Mouse (Mus musculus) lung, embryonic 14.5 days (tissue): Measurements from ENCODE around the gene Josd2. TPM values are rescaled to one million over a fixed set of nuclear protein-coding genes. Genes with fewer than 3 reads are reported as not detected.

Source experiments
- ATAC-seq: fragments of 200-750 bp; cut with Nextera tagmentation; 2 replicates; pipeline ENCODE4 v1.8.0; 2017; ENCODE audit warnings: mild to moderate bottlenecking, moderate TSS enrichment, moderate library complexity; ENCODE audit not compliant: insufficient read depth
- DNase-seq: peaks from one replicate; pipeline ENCODE4 v3.0.0-alpha.2; 2015
- H3K27ac ChIP-seq: fragments of 300-500 bp; sonication (generic); 2 replicates; pipeline ENCODE4 v1.5.1; 2014; ENCODE audit warnings: low read depth, mild to moderate bottlenecking, moderate library complexity
- H3K27me3 ChIP-seq: fragments of 300-500 bp; sonication (generic); 2 replicates; pipeline ENCODE4 v1.6.1; 2014; ENCODE audit warnings: low read length, control low read depth; ENCODE audit not compliant: insufficient read depth
- H3K36me3 ChIP-seq: fragments of 300-500 bp; sonication (generic); 2 replicates; pipeline ENCODE4 v1.6.1; 2014; ENCODE audit warnings: control low read depth; ENCODE audit not compliant: insufficient read depth
- H3K4me1 ChIP-seq: fragments of 300-500 bp; sonication (generic); 2 replicates; pipeline ENCODE4 v1.6.1; 2014; ENCODE audit warnings: antibody characterized with exemption, control low read depth; ENCODE audit not compliant: insufficient read depth
- H3K4me2 ChIP-seq: fragments of 300-500 bp; sonication (generic); 2 replicates; pipeline ENCODE4 v1.6.1; 2014; ENCODE audit warnings: mild to moderate bottlenecking
- H3K4me3 ChIP-seq: fragments of 300-500 bp; sonication (generic); 2 replicates; pipeline ENCODE4 v1.5.1; 2014; ENCODE audit warnings: low read depth, low read length
- H3K9ac ChIP-seq: fragments of 300-500 bp; sonication (generic); 2 replicates; pipeline ENCODE4 v1.6.1; 2014
- H3K9me3 ChIP-seq: fragments of 300-500 bp; sonication (generic); 2 replicates; pipeline ENCODE4 v1.6.1; 2016; ENCODE audit warnings: low read depth, low read length, control low read depth
- CTCF ChIP-seq: IDR thresholded peaks from 2 replicates; pipeline ENCODE4 v1.5.1; 2016; ENCODE audit warnings: antibody characterized with exemption, low read depth
- WGBS: fragments of 180-500 bp; shearing (Covaris S2); extraction: QIAGEN DNeasy Blood & Tissue Kit; methylation state at CpG from one replicate; pipeline ENCODE4 v1.1.7; 2014; 5-methylcytosine and 5-hydroxymethylcytosine counted together
- polyA plus RNA-seq: library from polyadenylated mRNA; unstranded; fragments of >200 nt; fragmentation: Nextera tagmentation; extraction: Ambion mirVana; gene quantifications from 2 replicates; pipeline ENCODE4 v1.2.1, GENCODE M21; 2014

Gene Josd2
- polyA plus RNA-seq, 1 experiment from 2014 or later = 87.6 TPM

DNA sequence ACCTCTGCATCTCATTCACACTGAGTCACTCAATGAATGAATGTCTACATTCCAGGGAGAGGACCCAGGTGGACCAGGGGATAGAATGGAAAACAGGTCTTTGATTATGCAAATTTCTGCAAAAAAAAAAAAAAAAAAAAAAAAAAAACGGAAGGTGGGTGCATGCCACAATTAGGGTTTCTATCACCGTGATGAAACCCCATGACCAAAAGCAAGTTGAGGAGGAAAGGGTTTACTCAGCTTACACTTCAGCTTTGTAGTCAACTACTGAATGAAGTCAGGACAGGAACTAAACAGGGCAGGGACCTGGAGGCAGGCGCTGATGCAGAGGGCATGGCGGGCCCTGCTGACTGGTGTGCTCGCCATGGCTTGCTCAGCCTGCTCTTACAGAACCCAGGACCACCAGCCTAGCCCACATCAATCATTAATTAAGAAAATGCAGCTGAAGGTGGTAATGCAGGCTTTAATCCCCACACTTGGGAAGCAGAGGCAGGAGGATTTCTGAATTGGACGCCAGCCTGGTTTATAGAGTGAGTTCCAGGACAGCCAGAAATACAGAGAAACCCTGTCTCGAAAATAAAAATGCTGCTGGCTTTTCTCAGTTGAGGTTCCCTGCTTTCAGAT, 17.9 kb downstream of the Josd2 start:
- no peaks in the 10 kb centered on the region for H3K27me3 ChIP-seq
- ATAC-seq (no peak), DNase-seq (no peak)
- H3K9ac ChIP-seq = no peak overlapping the region
- H3K9me3 ChIP-seq = no peaks in the 10 kb centered on the region
- 60% methylated on average over 7 of the region's 7 CpGs for WGBS
- no peak overlapping the region for H3K4me3 ChIP-seq
- peaks cover 20% of the 10 kb centered on the region for H3K36me3 ChIP-seq
- no peaks in the 10 kb centered on the region for H3K4me1 ChIP-seq
- no peak for TF ChIP-seq CTCF
- H3K4me2 ChIP-seq = no peak overlapping the region
- no peak overlapping the region for H3K27ac ChIP-seq

GRCm38 (mm10) chr7:44486927-44487575, 19.3 kb downstream of the Josd2 start:
- Histone ChIP-seq H3K4me2 (no peak overlapping the region), H3K4me3 (no peak overlapping the region), H3K4me1 (no peaks in the 10 kb centered on the region), H3K27me3 (no peaks in the 10 kb centered on the region), H3K36me3 (peaks cover 34% of the 10 kb centered on the region), H3K9ac (no peak overlapping the region), H3K27ac (no peak overlapping the region), H3K9me3 (no peaks in the 10 kb centered on the region)
- no peak for TF ChIP-seq CTCF
- ATAC-seq (no peak), DNase-seq (no peak)
- 60% methylated on average over 13 of the region's 13 CpGs for WGBS

DNA sequence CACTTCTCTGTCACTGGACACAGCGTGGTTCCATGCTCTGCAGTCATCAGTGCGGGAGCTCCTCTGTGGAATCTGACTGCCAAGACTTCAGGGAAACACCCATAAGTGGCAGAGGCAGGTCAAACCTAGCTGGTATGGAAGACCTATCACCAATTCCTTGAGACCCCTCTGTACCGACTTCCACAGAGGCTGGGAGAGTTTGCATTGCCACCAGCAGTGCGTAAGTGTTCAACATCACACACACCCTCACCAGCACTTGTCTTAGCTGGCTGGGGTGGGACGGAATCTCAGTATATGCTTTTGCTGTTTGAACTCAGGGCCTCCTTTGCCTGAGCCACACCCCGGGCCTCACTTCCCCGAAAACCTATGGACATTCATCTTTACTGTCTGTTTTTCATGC, 20.2 kb downstream of the Josd2 start:
- H3K36me3 ChIP-seq = peaks cover 42% of the 10 kb centered on the region
- no peak overlapping the region for H3K4me3 ChIP-seq
- no peak overlapping the region for H3K4me2 ChIP-seq
- H3K27ac ChIP-seq = no peak overlapping the region
- ATAC-seq (no peak), DNase-seq (no peak)
- 85% methylated on average over 7 of the region's 7 CpGs for WGBS
- H3K9ac ChIP-seq = no peak overlapping the region
- no peaks in the 10 kb centered on the region for H3K27me3 ChIP-seq
- no peak for TF ChIP-seq CTCF
- H3K4me1 ChIP-seq = no peaks in the 10 kb centered on the region
- H3K9me3 ChIP-seq = no peaks in the 10 kb centered on the region

- DNase-seq (no peak), ATAC-seq (no peak)
- H3K9ac ChIP-seq = no peak overlapping the region
- no peak for TF ChIP-seq CTCF
- no peak overlapping the region for H3K4me2 ChIP-seq
- H3K4me1 ChIP-seq = no peaks in the 10 kb centered on the region
- 86% methylated on average over 8 of the region's 8 CpGs for WGBS
- H3K36me3 ChIP-seq = peaks cover 45% of the 10 kb centered on the region
- no peak overlapping the region for H3K27ac ChIP-seq
- H3K4me3 ChIP-seq = no peak overlapping the region
- no peaks in the 10 kb centered on the region for H3K27me3 ChIP-seq
- H3K9me3 ChIP-seq = no peaks in the 10 kb centered on the region
These were observed 20.8 kb downstream of the Josd2 start for GRCm38 (mm10) chr7:44488545-44488944.

DNA sequence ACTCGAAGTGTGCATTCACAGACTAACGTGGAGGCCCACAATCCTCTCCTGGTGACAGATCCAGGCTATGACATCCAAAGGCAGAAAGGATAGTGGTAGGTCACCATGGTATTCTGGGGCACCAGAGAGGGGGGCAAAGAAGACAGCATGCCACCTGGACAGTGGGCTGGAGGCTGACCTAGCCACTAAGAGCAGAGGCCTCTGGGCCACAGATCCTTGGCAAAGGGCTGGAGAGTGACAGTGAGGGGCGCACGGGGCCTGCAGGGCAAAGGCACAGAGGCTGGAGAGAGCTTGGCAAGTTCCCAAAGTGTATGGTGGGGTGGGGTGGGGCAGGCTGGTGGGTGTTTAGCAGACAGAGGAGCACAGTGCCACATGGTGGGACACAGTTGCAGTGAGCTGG, 22.5 kb downstream of the Josd2 start:
- 89% methylated on average over 4 of the region's 4 CpGs for WGBS
- TF ChIP-seq CTCF = no peak
- Histone ChIP-seq H3K9me3 (no peaks in the 10 kb centered on the region), H3K4me1 (peaks cover 2% of the 10 kb centered on the region; the same call in 1 of the 2 replicates), H3K9ac (no peak overlapping the region), H3K4me2 (no peak overlapping the region), H3K36me3 (peaks cover 48% of the 10 kb centered on the region), H3K4me3 (no peak overlapping the region), H3K27me3 (no peaks in the 10 kb centered on the region), H3K27ac (no peak overlapping the region)
- ATAC-seq = no peak
- DNase-seq = no peak

- no peak for DNase-seq
- Histone ChIP-seq H3K27ac (no peak overlapping the region), H3K9ac (no peak overlapping the region), H3K4me3 (no peak overlapping the region), H3K9me3 (no peaks in the 10 kb centered on the region), H3K27me3 (no peaks in the 10 kb centered on the region), H3K4me2 (no peak overlapping the region), H3K36me3 (peaks cover 48% of the 10 kb centered on the region), H3K4me1 (peaks cover 7% of the 10 kb centered on the region)
- 95% methylated on average over 5 of the region's 5 CpGs for WGBS
- no peak for ATAC-seq
- no peak for TF ChIP-seq CTCF
These were observed 23.6 kb downstream of the Josd2 start for GRCm38 (mm10) chr7:44491391-44491790.

- Histone ChIP-seq H3K36me3 (peaks cover 48% of the 10 kb centered on the region), H3K4me1 (peaks cover 7% of the 10 kb centered on the region), H3K27me3 (no peaks in the 10 kb centered on the region), H3K9me3 (no peaks in the 10 kb centered on the region), H3K9ac (no peak overlapping the region), H3K4me2 (no peak overlapping the region), H3K4me3 (no peak overlapping the region), H3K27ac (no peak overlapping the region)
- WGBS = 89% methylated on average over 21 of the region's 21 CpGs
- ATAC-seq (no peak), DNase-seq (no peak)
- no peak for TF ChIP-seq CTCF
These were observed 24.5 kb downstream of the Josd2 start for GRCm38 (mm10) chr7:44492166-44492826.
